Mouse (Mus musculus): ENCODE measurements around the gene Mrpl4. TPM values are rescaled to one million over a fixed set of nuclear protein-coding genes. Genes with fewer than 3 reads are reported as not detected.
A peak's percentile ranks its signal among the peaks of the same experiment; 100 is the strongest.

Gene Mrpl4
- total and polyA plus RNA-seq, 3 experiments: 280 to 474 TPM; not detected in 1

DNA sequence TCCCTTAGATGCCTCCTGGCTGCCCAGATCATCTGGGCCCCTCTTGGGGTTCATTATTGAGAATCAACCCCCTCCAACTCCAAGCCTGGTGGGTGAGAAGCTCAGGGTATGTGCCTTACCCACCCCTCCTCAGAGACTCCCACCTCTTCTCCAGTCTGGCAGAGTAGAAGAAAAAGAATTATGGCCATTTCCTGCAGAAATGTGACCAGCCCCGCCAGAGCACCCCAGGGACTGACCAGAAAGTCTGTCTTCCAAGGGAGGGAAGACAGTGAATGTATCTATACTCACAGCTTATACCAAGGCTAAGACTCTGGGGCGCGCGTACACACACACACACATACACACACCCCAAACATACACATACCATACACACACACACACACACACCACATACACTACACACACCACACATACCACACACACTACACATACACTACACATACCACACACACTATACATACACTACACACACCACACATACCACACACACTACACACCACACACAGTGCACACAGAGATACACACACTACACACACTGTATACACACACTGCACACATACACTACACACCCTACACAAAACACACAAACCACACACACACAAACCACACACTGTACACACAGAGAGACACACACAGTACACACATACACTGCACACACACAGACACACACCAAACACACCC is 29.4 kb upstream of the Mrpl4 start:
- no peak overlapping the region for H3K9ac ChIP-seq (ENCODE audit: control insufficient read depth, low read depth, low read length, poor library complexity, severe bottlenecking)
- peaks cover 0 to 11% of the 10 kb centered on the region in 2 experiments; a peak in 2 of 4 replicates for H3K36me3 ChIP-seq (ENCODE audit: control insufficient read depth in 1 of 2, insufficient read depth in 2 of 2, low read length in 2 of 2)
- TF ChIP-seq MYC (IDR thresholded peaks at IDR 0.05; ENCODE audit: low read depth, low read length) (no peak), UBTF (IDR thresholded peaks at IDR 0.05; ENCODE audit: borderline replicate concordance, insufficient read depth, low read depth, low read length) (0 out of 2 replicates have a peak, but pooled peaks have one; percentile 33), USF1 (IDR thresholded peaks at IDR 0.05; ENCODE audit: low read depth, low read length) (no peak), POLR2AphosphoS5 (IDR thresholded peaks at IDR 0.05; ENCODE audit: borderline replicate concordance, low read depth, low read length) (peak; percentile 97; the same call in 1 of the 2 replicates)
- H3K9me3 ChIP-seq (replicated peaks; ENCODE audit: insufficient read depth, low read length): no peaks in the 10 kb centered on the region
- H3K27me3 ChIP-seq (ENCODE audit: control insufficient read depth in 1 of 2, insufficient read depth in 2 of 2, low read length in 2 of 2): no peaks in the 10 kb centered on the region
- H3K27ac ChIP-seq (ENCODE audit: control insufficient read depth, low read depth, low read length): no peak overlapping the region
- H3K4me3 ChIP-seq (ENCODE audit: control insufficient read depth in 1 of 2, insufficient read depth in 1 of 2, low read depth in 2 of 2, low read length in 2 of 2): no peak overlapping the region
- no peaks in the 10 kb centered on the region; the same call in 1 of the 2 replicates for H3K79me2 ChIP-seq (ENCODE audit: control insufficient read depth, insufficient read depth, low read length, poor library complexity)
- no peak for DNase-seq (ENCODE audit: low read depth, low spot score)
- H3K4me1 ChIP-seq (ENCODE audit: control insufficient read depth in 1 of 2, insufficient read depth in 2 of 2, low read length in 2 of 2): peaks cover 8 to 29% of the 10 kb centered on the region in 2 experiments

- TF ChIP-seq GABPA (IDR thresholded peaks at IDR 0.05; ENCODE audit: low read depth, low read length) (no peak), CHD1 (IDR thresholded peaks at IDR 0.05; ENCODE audit: low read depth, low read length) (no peak), UBTF (IDR thresholded peaks at IDR 0.05; ENCODE audit: borderline replicate concordance, insufficient read depth, low read depth, low read length) (no peak), KAT2A (conservative IDR thresholded peaks at IDR 0.05; ENCODE audit: low read depth, low read length) (no peak), USF2 (IDR thresholded peaks at IDR 0.05; ENCODE audit: borderline replicate concordance in 1 of 2, insufficient read depth in 1 of 2, low read depth in 1 of 2, low read length in 2 of 2) (no peak), TBP (IDR thresholded peaks at IDR 0.05; ENCODE audit: low read depth, low read length) (peak; percentile 7; the same call in 1 of the 2 replicates), GATA1 (IDR thresholded peaks at IDR 0.05; ENCODE audit: low read depth, low read length) (no peak)
- Histone ChIP-seq H3K4me1 (ENCODE audit: control insufficient read depth in 1 of 2, insufficient read depth in 2 of 2, low read length in 2 of 2) (peaks cover 8 to 30% of the 10 kb centered on the region in 2 experiments), H3K79me2 (ENCODE audit: control insufficient read depth, insufficient read depth, low read length, poor library complexity) (no peaks in the 10 kb centered on the region; the same call in 1 of the 2 replicates), H3K9ac (ENCODE audit: control insufficient read depth, low read depth, low read length, poor library complexity, severe bottlenecking) (no peak overlapping the region), H3K27ac (ENCODE audit: control insufficient read depth, low read depth, low read length) (peak overlapping the region; percentile 0; the same call in 1 of the 2 replicates), H3K9me3 (replicated peaks; ENCODE audit: insufficient read depth, low read length) (no peaks in the 10 kb centered on the region), H3K27me3 (ENCODE audit: control insufficient read depth in 1 of 2, insufficient read depth in 2 of 2, low read length in 2 of 2) (no peaks in the 10 kb centered on the region), H3K36me3 (ENCODE audit: control insufficient read depth in 1 of 2, insufficient read depth in 2 of 2, low read length in 2 of 2) (peaks cover 0 to 11% of the 10 kb centered on the region in 2 experiments; a peak in 2 of 4 replicates), H3K4me3 (ENCODE audit: control insufficient read depth in 1 of 2, insufficient read depth in 1 of 2, low read depth in 2 of 2, low read length in 2 of 2) (no peak overlapping the region)
- DNase-seq (ENCODE audit: low read depth, low spot score): peak; percentile 86
These were observed 28.9 kb upstream of the Mrpl4 start for GRCm38 (mm10) chr9:20973682-20974075.
